Mouse (Mus musculus): ENCODE results near the gene Cd93. TPM values are rescaled to one million over a fixed set of nuclear protein-coding genes. Genes with fewer than 3 reads are reported as not detected.

Cd93 gene
- polyA plus RNA-seq, 1 experiment, result 14.5 TPM

GRCm38 (mm10) chr2:148476576-148476975 lies 33.2 kb upstream of the Cd93 start:
- Histone ChIP-seq H3K4me3 (replicated peaks; ENCODE audit: control insufficient read depth, low read depth, low read length) (no peak overlapping the region), H3K4me1 (ENCODE audit: control insufficient read depth, insufficient read depth, low read length) (no peaks in the 10 kb centered on the region), H3K27ac (ENCODE audit: control insufficient read depth, insufficient read depth, low read depth, low read length, poor library complexity) (no peak overlapping the region)
- TF ChIP-seq CTCF (IDR thresholded peaks at IDR 0.05; ENCODE audit: control insufficient read depth, insufficient read depth, low read length), result no peak
- no peak for TF ChIP-seq POLR2A (IDR thresholded peaks at IDR 0.05; ENCODE audit: borderline replicate concordance, control insufficient read depth, low read depth, low read length)
- 80% methylated on average over 4 of the region's 4 CpGs for WGBS

DNA sequence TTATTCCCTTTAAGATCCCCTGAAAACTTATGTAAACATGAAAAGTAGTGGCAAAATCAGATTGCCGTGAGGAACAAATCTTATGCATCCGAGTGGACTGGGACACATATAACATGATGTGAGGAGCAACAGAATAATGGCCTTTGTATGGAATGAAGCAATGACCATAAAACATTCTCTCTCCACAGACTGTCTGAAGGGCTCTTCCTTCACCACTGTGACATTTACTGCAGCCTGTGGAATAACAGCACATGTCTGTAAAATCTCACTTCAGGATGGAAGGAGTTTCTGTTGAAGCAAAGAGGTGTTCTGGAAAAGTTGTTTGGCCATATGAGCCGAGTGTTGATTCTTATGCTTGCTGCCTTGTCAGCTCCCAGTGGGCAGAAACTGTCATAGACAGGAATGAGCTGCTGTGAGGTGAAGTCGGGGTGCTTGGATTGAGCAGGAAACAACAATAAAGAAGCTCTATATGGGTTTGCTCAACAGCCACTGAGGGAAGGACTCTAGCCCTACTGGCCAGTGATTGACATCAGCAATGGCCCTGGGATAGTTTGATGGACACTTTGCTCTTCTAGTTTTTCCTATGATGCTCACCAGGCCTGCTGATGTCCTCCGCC lies 32.6 kb upstream of the Cd93 start:
- Histone ChIP-seq H3K4me3 (replicated peaks; ENCODE audit: control insufficient read depth, low read depth, low read length) (no peak overlapping the region), H3K27ac (ENCODE audit: control insufficient read depth, insufficient read depth, low read depth, low read length, poor library complexity) (no peak overlapping the region), H3K4me1 (ENCODE audit: control insufficient read depth, insufficient read depth, low read length) (no peaks in the 10 kb centered on the region)
- TF ChIP-seq POLR2A (IDR thresholded peaks at IDR 0.05; ENCODE audit: borderline replicate concordance, control insufficient read depth, low read depth, low read length) (no peak), CTCF (IDR thresholded peaks at IDR 0.05; ENCODE audit: control insufficient read depth, insufficient read depth, low read length) (no peak)
- 77% methylated on average over 5 of the region's 5 CpGs for WGBS

GRCm38 (mm10) chr2:148469341-148470238 lies 26.2 kb upstream of the Cd93 start:
- no peak for TF ChIP-seq POLR2A (IDR thresholded peaks at IDR 0.05; ENCODE audit: borderline replicate concordance, control insufficient read depth, low read depth, low read length)
- no peak for TF ChIP-seq CTCF (IDR thresholded peaks at IDR 0.05; ENCODE audit: control insufficient read depth, insufficient read depth, low read length)
- no peaks in the 10 kb centered on the region for H3K4me1 ChIP-seq (ENCODE audit: control insufficient read depth, insufficient read depth, low read length)
- 84% methylated on average over 6 of the region's 7 CpGs for WGBS
- H3K27ac ChIP-seq (ENCODE audit: control insufficient read depth, insufficient read depth, low read depth, low read length, poor library complexity), result no peak overlapping the region
- H3K4me3 ChIP-seq (replicated peaks; ENCODE audit: control insufficient read depth, low read depth, low read length), result no peak overlapping the region

DNA sequence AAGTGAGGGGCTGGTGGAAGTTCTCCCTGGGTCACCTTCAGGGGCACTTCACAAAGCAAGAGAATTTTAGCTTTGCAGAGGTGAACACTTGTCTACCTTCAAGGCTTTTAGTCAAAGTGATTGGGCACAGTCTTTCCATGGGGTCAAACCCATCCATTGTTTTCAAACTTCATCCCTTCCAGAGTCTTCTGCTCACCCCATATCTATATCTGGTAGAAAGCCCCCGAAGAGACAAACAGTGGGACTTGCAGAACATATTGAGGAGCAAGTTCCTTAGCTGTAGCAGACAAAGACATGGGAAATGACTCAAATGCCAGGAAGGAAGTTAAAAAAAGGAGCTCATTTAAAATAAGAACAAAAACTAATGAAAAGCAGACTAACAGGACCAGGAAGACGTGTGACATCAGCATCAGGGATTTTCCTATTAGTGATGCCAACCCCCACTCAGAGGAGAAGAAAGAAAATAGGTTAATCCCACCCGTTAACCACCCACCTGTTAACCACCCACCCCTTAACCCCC lies 24.6 kb upstream of the Cd93 start:
- Histone ChIP-seq H3K4me3 (replicated peaks; ENCODE audit: control insufficient read depth, low read depth, low read length) (no peak overlapping the region), H3K4me1 (ENCODE audit: control insufficient read depth, insufficient read depth, low read length) (no peaks in the 10 kb centered on the region), H3K27ac (ENCODE audit: control insufficient read depth, insufficient read depth, low read depth, low read length, poor library complexity) (no peak overlapping the region)
- TF ChIP-seq CTCF (IDR thresholded peaks at IDR 0.05; ENCODE audit: control insufficient read depth, insufficient read depth, low read length), result no peak
- no peak for TF ChIP-seq POLR2A (IDR thresholded peaks at IDR 0.05; ENCODE audit: borderline replicate concordance, control insufficient read depth, low read depth, low read length)
- WGBS, result 47% methylated on average over 3 of the region's 3 CpGs

DNA sequence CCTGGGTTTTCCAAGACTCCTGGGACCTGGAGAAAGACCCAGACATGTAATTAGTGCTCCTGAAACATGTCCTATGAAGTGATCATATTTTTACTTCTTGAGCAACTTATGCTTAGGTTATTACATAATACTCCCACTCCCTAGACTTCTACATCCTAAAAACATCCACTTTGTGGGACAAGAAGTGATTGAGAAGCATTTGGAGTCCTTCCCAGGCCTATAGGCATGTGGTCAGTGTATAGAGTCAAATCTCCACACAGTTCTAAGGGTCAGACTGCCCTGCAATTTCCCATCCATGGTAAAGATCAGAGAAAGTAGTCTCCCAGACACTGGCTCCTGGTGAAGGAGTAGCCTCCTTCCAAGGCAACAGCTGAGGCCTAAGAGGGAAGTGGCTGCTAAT lies 12.0 kb upstream of the Cd93 start:
- no peak overlapping the region for H3K4me3 ChIP-seq (replicated peaks; ENCODE audit: control insufficient read depth, low read depth, low read length)
- TF ChIP-seq POLR2A (IDR thresholded peaks at IDR 0.05; ENCODE audit: borderline replicate concordance, control insufficient read depth, low read depth, low read length) (no peak), CTCF (IDR thresholded peaks at IDR 0.05; ENCODE audit: control insufficient read depth, insufficient read depth, low read length) (no peak)

DNA sequence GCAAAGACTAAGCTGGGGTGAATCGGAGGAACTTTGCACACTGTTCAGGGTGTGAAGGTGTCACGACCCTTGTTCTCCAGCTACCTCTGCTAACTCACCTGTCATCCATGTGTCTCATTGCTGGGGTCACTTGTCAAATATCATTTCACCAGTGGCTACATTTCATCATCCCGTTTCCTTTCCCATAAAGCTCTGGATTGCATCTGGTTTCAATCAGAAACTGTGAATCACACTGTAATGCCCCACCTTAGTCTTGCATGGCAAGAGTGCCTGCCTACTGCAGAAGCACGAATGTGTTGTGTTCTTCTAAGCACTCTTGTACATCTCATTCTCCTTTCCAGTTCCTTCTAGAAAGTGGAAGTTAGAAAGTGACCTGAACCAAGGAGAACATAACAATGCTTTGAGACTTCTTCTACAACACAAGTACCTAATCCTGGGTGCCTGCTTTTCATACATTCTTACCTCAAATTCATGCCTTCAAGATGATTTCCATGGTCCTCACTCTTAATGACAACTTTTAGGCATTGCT lies 10.7 kb upstream of the Cd93 start:
- Histone ChIP-seq H3K4me3 (replicated peaks; ENCODE audit: control insufficient read depth, low read depth, low read length) (no peak overlapping the region), H3K4me1 (ENCODE audit: control insufficient read depth, insufficient read depth, low read length) (peaks cover 4% of the 10 kb centered on the region; the same call in 1 of the 2 replicates), H3K27ac (ENCODE audit: control insufficient read depth, insufficient read depth, low read depth, low read length, poor library complexity) (no peak overlapping the region)
- TF ChIP-seq CTCF (IDR thresholded peaks at IDR 0.05; ENCODE audit: control insufficient read depth, insufficient read depth, low read length) (no peak), POLR2A (IDR thresholded peaks at IDR 0.05; ENCODE audit: borderline replicate concordance, control insufficient read depth, low read depth, low read length) (no peak)
- WGBS, result 58% methylated on average over 4 of the region's 4 CpGs

More for the DNA sequence above, 12.0 kb upstream of the Cd93 start:
- Histone ChIP-seq H3K4me1 (ENCODE audit: control insufficient read depth, insufficient read depth, low read length) (peaks cover 4% of the 10 kb centered on the region; the same call in 1 of the 2 replicates), H3K27ac (ENCODE audit: control insufficient read depth, insufficient read depth, low read depth, low read length, poor library complexity) (no peak overlapping the region)

DNA sequence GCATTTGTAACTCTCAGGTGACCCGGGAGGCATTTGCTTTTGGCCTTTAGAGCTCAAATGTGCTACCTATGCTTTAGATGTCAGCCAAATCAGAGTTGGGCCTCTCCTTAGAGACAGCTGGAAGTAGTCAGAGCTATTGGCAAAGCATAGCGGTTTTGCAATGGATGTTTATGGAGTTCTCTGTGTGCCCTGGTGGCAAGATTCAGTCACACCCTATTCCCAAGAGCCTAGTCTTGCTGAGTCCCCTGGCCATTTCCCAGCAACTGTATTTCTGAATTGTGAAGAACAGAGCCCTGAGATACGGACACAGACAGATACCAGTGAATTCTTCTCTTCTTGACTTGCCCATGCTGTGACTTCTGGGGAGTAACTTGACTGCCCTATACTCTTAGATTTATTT lies 9.7 kb upstream of the Cd93 start:
- H3K27ac ChIP-seq (ENCODE audit: control insufficient read depth, insufficient read depth, low read depth, low read length, poor library complexity), result no peak overlapping the region
- 80% methylated on average over 3 of the region's 3 CpGs for WGBS
- no peak overlapping the region for H3K4me3 ChIP-seq (replicated peaks; ENCODE audit: control insufficient read depth, low read depth, low read length)
- peaks cover 4% of the 10 kb centered on the region; the same call in 1 of the 2 replicates for H3K4me1 ChIP-seq (ENCODE audit: control insufficient read depth, insufficient read depth, low read length)
- no peak for TF ChIP-seq POLR2A (IDR thresholded peaks at IDR 0.05; ENCODE audit: borderline replicate concordance, control insufficient read depth, low read depth, low read length)

DNA sequence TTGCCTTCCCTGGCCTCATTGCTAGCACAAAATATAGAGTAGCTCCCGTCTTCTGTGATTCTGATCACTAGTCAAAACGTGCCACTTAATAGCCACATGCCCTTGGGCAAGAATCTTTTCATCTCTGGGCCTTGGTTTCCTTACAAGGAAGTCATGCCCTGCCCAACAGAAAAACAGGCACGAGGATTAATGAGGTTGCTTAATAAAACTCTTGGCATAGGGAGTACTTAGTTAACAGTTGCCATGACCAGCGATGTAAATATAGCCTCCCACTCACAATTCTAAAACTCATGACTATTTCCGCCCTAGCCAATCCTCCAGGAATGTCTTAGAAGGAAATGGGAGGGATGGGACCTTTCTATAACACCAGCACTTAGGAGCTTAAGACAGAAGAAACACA lies 8.1 kb upstream of the Cd93 start:
- Histone ChIP-seq H3K4me1 (ENCODE audit: control insufficient read depth, insufficient read depth, low read length) (peaks cover 4% of the 10 kb centered on the region; the same call in 1 of the 2 replicates), H3K4me3 (replicated peaks; ENCODE audit: control insufficient read depth, low read depth, low read length) (no peak overlapping the region), H3K27ac (ENCODE audit: control insufficient read depth, insufficient read depth, low read depth, low read length, poor library complexity) (no peak overlapping the region)
- TF ChIP-seq CTCF (IDR thresholded peaks at IDR 0.05; ENCODE audit: control insufficient read depth, insufficient read depth, low read length) (no peak), POLR2A (IDR thresholded peaks at IDR 0.05; ENCODE audit: borderline replicate concordance, control insufficient read depth, low read depth, low read length) (no peak)
- WGBS, result 49% methylated on average over 5 of the region's 5 CpGs

All from bone marrow, adult 2 months (tissue).